Mouse (Mus musculus) liver, embryonic 14.5 days (tissue): ENCODE results near the gene Dctn3.

Experiments
- CTCF ChIP-seq: IDR thresholded peaks from 2 replicates; pipeline ENCODE4 v1.5.1; 2016; ENCODE audit warnings: antibody characterized with exemption, low read depth, control low read depth
- EP300 ChIP-seq: IDR thresholded peaks from 2 replicates; pipeline ENCODE4 v1.6.1; 2016; ENCODE audit warnings: antibody characterized with exemption, low read depth

- no peak for TF ChIP-seq EP300
- TF ChIP-seq CTCF = no peak
These were observed 11.1 kb downstream of the Dctn3 start for GRCm38 (mm10) chr4:41711705-41712375.
